Mouse (Mus musculus) heart, embryonic 16.5 days (tissue): ENCODE data around the gene Zfp648. TPM values are rescaled to one million over a fixed set of nuclear protein-coding genes. Genes with fewer than 3 reads are reported as not detected.

Source experiments
- ATAC-seq: fragments of 200-750 bp; cut with Nextera tagmentation; replicated peaks from 2 replicates; pipeline ENCODE4 v1.8.0; 2017; ENCODE audit warnings: moderate number of reproducible peaks; ENCODE audit not compliant: insufficient read depth, low FRiP score; ENCODE audit errors: extremely low read depth
- H3K27ac ChIP-seq: fragments of 300-500 bp; sonication (generic); 2 replicates; pipeline ENCODE4 v1.5.1; 2014; ENCODE audit warnings: mild to moderate bottlenecking, low read length, control low read depth, moderate library complexity
- H3K27me3 ChIP-seq: fragments of 300-500 bp; sonication (generic); 2 replicates; pipeline ENCODE4 v1.6.1; 2014; ENCODE audit warnings: low read length, mixed read lengths; ENCODE audit not compliant: control insufficient read depth, insufficient read depth
- H3K36me3 ChIP-seq: fragments of 300-500 bp; sonication (generic); 2 replicates; pipeline ENCODE4 v1.6.1; 2014; ENCODE audit not compliant: control insufficient read depth, insufficient read depth
- H3K4me1 ChIP-seq: fragments of 300-500 bp; sonication (generic); 2 replicates; pipeline ENCODE4 v1.6.1; 2014; ENCODE audit warnings: low read length, mixed read lengths; ENCODE audit not compliant: control insufficient read depth, insufficient read depth
- H3K4me2 ChIP-seq: fragments of 300-500 bp; sonication (generic); 2 replicates; pipeline ENCODE4 v1.6.1; 2014; ENCODE audit warnings: low read depth, mild to moderate bottlenecking, control low read depth, low read length
- H3K4me3 ChIP-seq: fragments of 300-500 bp; sonication (generic); 2 replicates; pipeline ENCODE4 v1.5.1; 2014; ENCODE audit warnings: mild to moderate bottlenecking, control low read depth, low read length
- H3K9ac ChIP-seq: fragments of 300-500 bp; sonication (generic); 2 replicates; pipeline ENCODE4 v1.6.1; 2014; ENCODE audit warnings: low read length, control low read depth
- H3K9me3 ChIP-seq: fragments of 300-500 bp; sonication (generic); replicated peaks from 2 replicates; pipeline ENCODE4 v1.6.1; 2016; ENCODE audit warnings: low read length; ENCODE audit not compliant: control insufficient read depth
- WGBS: fragments of 180-500 bp; shearing (Covaris S2); extraction: QIAGEN DNeasy Blood & Tissue Kit; methylation state at CpG from one replicate; pipeline ENCODE4 v1.1.7; 2014; 5-methylcytosine and 5-hydroxymethylcytosine counted together
- polyA plus RNA-seq: library from polyadenylated mRNA; unstranded; fragments of >200 nt; fragmentation: Nextera tagmentation; extraction: Ambion mirVana; gene quantifications from 2 replicates; pipeline ENCODE4 v1.2.1, GENCODE M21; 2015

Zfp648 gene
- polyA plus RNA-seq: 0.42 and 0.76 TPM in 2 replicates

GRCm38 (mm10) chr1:154200955-154201722 is at the start of gene Zfp648:
Gene Zfp648 (plus strand): TSS chr1:154201187.
- H3K4me1 ChIP-seq: peaks cover 5% of the 10 kb centered on the region; the same call in 1 of the 2 replicates
- ATAC-seq: no peak
- peaks cover 28% of the 10 kb centered on the region for H3K27me3 ChIP-seq
- no peak within 1 kb of the TSS for H3K4me3 ChIP-seq
- 30% methylated on average over 14 of the region's 14 CpGs for WGBS
- no peak within 1 kb of the TSS for H3K4me2 ChIP-seq
- H3K9me3 ChIP-seq: no peaks in the 10 kb centered on the region
- H3K9ac ChIP-seq: no peak within 1 kb of the TSS
- H3K36me3 ChIP-seq: no peaks in the 10 kb centered on the region
- no peak within 1 kb of the TSS for H3K27ac ChIP-seq

GRCm38 (mm10) chr1:154152539-154152938 is 48.4 kb upstream of the Zfp648 start:
- Histone ChIP-seq H3K36me3 (no peaks in the 10 kb centered on the region), H3K4me1 (peaks cover 10% of the 10 kb centered on the region), H3K9me3 (no peaks in the 10 kb centered on the region), H3K4me3 (no peak overlapping the region), H3K9ac (no peak overlapping the region), H3K4me2 (no peak overlapping the region), H3K27ac (no peak overlapping the region), H3K27me3 (no peaks in the 10 kb centered on the region)
- ATAC-seq: no peak
- WGBS: 53% methylated on average over 1 of the region's 1 CpGs

GRCm38 (mm10) chr1:154153800-154154199 is 47.2 kb upstream of the Zfp648 start:
- no peak for ATAC-seq
- H3K4me1 ChIP-seq: peaks cover 10% of the 10 kb centered on the region
- 90% methylated on average over 7 of the region's 7 CpGs for WGBS
- no peak overlapping the region for H3K4me2 ChIP-seq
- H3K9me3 ChIP-seq: no peaks in the 10 kb centered on the region
- no peak overlapping the region for H3K9ac ChIP-seq
- no peak overlapping the region for H3K4me3 ChIP-seq
- H3K27me3 ChIP-seq: no peaks in the 10 kb centered on the region
- H3K27ac ChIP-seq: no peak overlapping the region
- H3K36me3 ChIP-seq: no peaks in the 10 kb centered on the region

- 53% methylated on average over 14 of the region's 14 CpGs for WGBS
Measured at GRCm38 (mm10) chr1:154156177-154157062, 44.6 kb upstream of the Zfp648 start.

GRCm38 (mm10) chr1:154157131-154157530 is 43.9 kb upstream of the Zfp648 start:
- Histone ChIP-seq H3K36me3 (no peaks in the 10 kb centered on the region), H3K4me3 (no peak overlapping the region), H3K4me2 (no peak overlapping the region), H3K9ac (no peak overlapping the region), H3K27me3 (no peaks in the 10 kb centered on the region), H3K4me1 (no peaks in the 10 kb centered on the region), H3K9me3 (no peaks in the 10 kb centered on the region), H3K27ac (no peak overlapping the region)
- no peak for ATAC-seq
- WGBS: 43% methylated on average over 4 of the region's 4 CpGs

More at GRCm38 (mm10) chr1:154156177-154157062, 44.6 kb upstream of the Zfp648 start:
- Histone ChIP-seq H3K27ac (no peak overlapping the region), H3K4me2 (no peak overlapping the region), H3K9me3 (no peaks in the 10 kb centered on the region), H3K36me3 (no peaks in the 10 kb centered on the region), H3K27me3 (no peaks in the 10 kb centered on the region), H3K4me1 (no peaks in the 10 kb centered on the region), H3K4me3 (no peak overlapping the region), H3K9ac (no peak overlapping the region)
- no peak for ATAC-seq

- 66% methylated on average over 6 of the region's 6 CpGs for WGBS
- no peak for ATAC-seq
- H3K9ac ChIP-seq: no peak overlapping the region
Measured at GRCm38 (mm10) chr1:154167696-154168095, 33.3 kb upstream of the Zfp648 start.

GRCm38 (mm10) chr1:154175334-154175733 is 25.7 kb upstream of the Zfp648 start:
- no peak for ATAC-seq
- Histone ChIP-seq H3K9me3 (no peaks in the 10 kb centered on the region), H3K27me3 (no peaks in the 10 kb centered on the region), H3K4me1 (no peaks in the 10 kb centered on the region), H3K4me3 (no peak overlapping the region), H3K36me3 (no peaks in the 10 kb centered on the region), H3K9ac (no peak overlapping the region), H3K27ac (no peak overlapping the region), H3K4me2 (no peak overlapping the region)
- 82% methylated on average over 6 of the region's 6 CpGs for WGBS

More at GRCm38 (mm10) chr1:154167696-154168095, 33.3 kb upstream of the Zfp648 start:
- Histone ChIP-seq H3K4me3 (no peak overlapping the region), H3K4me1 (no peaks in the 10 kb centered on the region), H3K27ac (no peak overlapping the region), H3K36me3 (no peaks in the 10 kb centered on the region), H3K4me2 (no peak overlapping the region; the same call in 1 of the 2 replicates), H3K9me3 (no peaks in the 10 kb centered on the region), H3K27me3 (no peaks in the 10 kb centered on the region)

GRCm38 (mm10) chr1:154177781-154178180 is 23.2 kb upstream of the Zfp648 start:
- H3K4me1 ChIP-seq: no peaks in the 10 kb centered on the region
- no peaks in the 10 kb centered on the region for H3K27me3 ChIP-seq
- ATAC-seq: no peak
- no peak overlapping the region for H3K9ac ChIP-seq
- no peaks in the 10 kb centered on the region for H3K36me3 ChIP-seq
- H3K4me2 ChIP-seq: no peak overlapping the region
- H3K27ac ChIP-seq: no peak overlapping the region
- WGBS: 78% methylated on average over 4 of the region's 4 CpGs
- H3K9me3 ChIP-seq: no peaks in the 10 kb centered on the region
- no peak overlapping the region for H3K4me3 ChIP-seq
